Mouse (Mus musculus) forebrain, embryonic 13.5 days (tissue): ENCODE measurements around the gene Fcho1. TPM values are rescaled to one million over a fixed set of nuclear protein-coding genes. Genes with fewer than 3 reads are reported as not detected.
"Not testable (repeated sequence)": the region's sequence is repeated elsewhere in the genome, so short reads cannot be mapped to it uniquely, and the experiment has no call there.

ENCODE experiments used
- ATAC-seq: fragments of 200-750 bp; cut with Nextera tagmentation; 2 replicates; pipeline ENCODE4 v1.8.0; 2017
- H3K27ac ChIP-seq: fragments of 300-500 bp; sonication (generic); 2 replicates; pipeline ENCODE4 v1.5.1; 2015; ENCODE audit warnings: inconsistent platforms, mild to moderate bottlenecking, moderate library complexity
- H3K27me3 ChIP-seq: fragments of 300-500 bp; sonication (generic); 2 replicates; pipeline ENCODE4 v1.6.1; 2015; ENCODE audit warnings: mild to moderate bottlenecking, inconsistent platforms
- H3K36me3 ChIP-seq: fragments of 300-500 bp; sonication (generic); 2 replicates; pipeline ENCODE4 v1.6.1; 2015; ENCODE audit warnings: mild to moderate bottlenecking, inconsistent platforms; ENCODE audit not compliant: poor library complexity, severe bottlenecking
- H3K4me1 ChIP-seq: fragments of 300-500 bp; sonication (generic); 2 replicates; pipeline ENCODE4 v1.6.1; 2015; ENCODE audit warnings: inconsistent platforms
- H3K4me2 ChIP-seq: fragments of 300-500 bp; sonication (generic); 2 replicates; pipeline ENCODE4 v1.6.1; 2015; ENCODE audit warnings: inconsistent platforms, mild to moderate bottlenecking, moderate library complexity
- H3K4me3 ChIP-seq: fragments of 300-500 bp; sonication (generic); 2 replicates; pipeline ENCODE4 v1.5.1; 2015; ENCODE audit warnings: mild to moderate bottlenecking, inconsistent platforms
- H3K9ac ChIP-seq: fragments of 300-500 bp; sonication (generic); 2 replicates; pipeline ENCODE4 v1.6.1; 2015; ENCODE audit warnings: mild to moderate bottlenecking, inconsistent platforms
- H3K9me3 ChIP-seq: fragments of 300-500 bp; sonication (generic); replicated peaks from 2 replicates; pipeline ENCODE4 v1.6.1; 2016; ENCODE audit warnings: inconsistent platforms
- WGBS: fragments of 180-500 bp; shearing (Covaris S2); methylation state at CpG from one replicate; pipeline ENCODE4 v1.1.7; 2015; 5-methylcytosine and 5-hydroxymethylcytosine counted together
- polyA plus RNA-seq: library from polyadenylated mRNA; unstranded; fragments of >200 nt; fragmentation: Nextera tagmentation; extraction: Ambion mirVana; gene quantifications from 2 replicates; pipeline ENCODE4 v1.2.1, GENCODE M21; 2015

The Fcho1 gene
- polyA plus RNA-seq, result 39.6 and 47.2 TPM in 2 replicates

GRCm38 (mm10) chr8:71725122-71725924 lies at the start of gene Fcho1:
Fcho1 (minus strand) TSS chr8:71725716.
- peak; percentile 80 for ATAC-seq
- H3K36me3 ChIP-seq, result no peaks in the 10 kb centered on the region
- peak within 1 kb of the TSS; percentile 81 for H3K9ac ChIP-seq
- H3K9me3 ChIP-seq, result no peaks in the 10 kb centered on the region
- under 1% methylated on average over 40 of the region's 54 CpGs for WGBS
- peaks cover 49% of the 10 kb centered on the region for H3K4me1 ChIP-seq
- H3K4me3 ChIP-seq, result peak within 1 kb of the TSS; percentile 79
- H3K4me2 ChIP-seq, result peak within 1 kb of the TSS; percentile 87
- no peaks in the 10 kb centered on the region for H3K27me3 ChIP-seq
- H3K27ac ChIP-seq, result no peak within 1 kb of the TSS

- H3K9ac ChIP-seq, result no peak overlapping the region
- no peak overlapping the region for H3K4me3 ChIP-seq
- H3K27me3 ChIP-seq, result no peaks in the 10 kb centered on the region
- H3K4me2 ChIP-seq, result no peak overlapping the region
- H3K36me3 ChIP-seq, result no peaks in the 10 kb centered on the region
- WGBS, result 92% methylated on average over 15 of the region's 15 CpGs
- ATAC-seq, result no peak
- no peaks in the 10 kb centered on the region for H3K4me1 ChIP-seq
- peaks cover 7% of the 10 kb centered on the region for H3K9me3 ChIP-seq
- no peak overlapping the region for H3K27ac ChIP-seq
These were observed 45.8 kb upstream of the Fcho1 start for GRCm38 (mm10) chr8:71771336-71771735.

GRCm38 (mm10) chr8:71758816-71759215 lies 33.3 kb upstream of the Fcho1 start:
- 22% methylated on average over 3 of the region's 3 CpGs for WGBS
- Histone ChIP-seq H3K4me2 (no peak overlapping the region), H3K4me1 (peaks cover 4% of the 10 kb centered on the region), H3K27ac (no peak overlapping the region), H3K27me3 (no peaks in the 10 kb centered on the region), H3K9me3 (no peaks in the 10 kb centered on the region), H3K36me3 (no peaks in the 10 kb centered on the region), H3K4me3 (no peak overlapping the region), H3K9ac (no peak overlapping the region)
- ATAC-seq, result no peak

- H3K9ac ChIP-seq, H3K4me3 ChIP-seq, H3K4me1 ChIP-seq, ATAC-seq, H3K36me3 ChIP-seq, H3K27me3 ChIP-seq, H3K4me2 ChIP-seq, H3K9me3 ChIP-seq, H3K27ac ChIP-seq: not testable (repeated sequence)
- 80% methylated on average over 7 of the region's 7 CpGs for WGBS
These were observed 27.5 kb upstream of the Fcho1 start for GRCm38 (mm10) chr8:71752881-71753552.

GRCm38 (mm10) chr8:71752263-71752662 lies 26.7 kb upstream of the Fcho1 start:
- H3K4me3 ChIP-seq, ATAC-seq, H3K9ac ChIP-seq: not testable (repeated sequence)

GRCm38 (mm10) chr8:71751337-71751886 lies 25.9 kb upstream of the Fcho1 start:
- not testable (repeated sequence) for ATAC-seq, H3K4me2 ChIP-seq, H3K9ac ChIP-seq, H3K36me3 ChIP-seq, H3K4me3 ChIP-seq, H3K4me1 ChIP-seq, H3K9me3 ChIP-seq, H3K27me3 ChIP-seq, H3K27ac ChIP-seq
- 64% methylated on average over 2 of the region's 2 CpGs for WGBS

More at GRCm38 (mm10) chr8:71752263-71752662, 26.7 kb upstream of the Fcho1 start:
- not testable (repeated sequence) for H3K27ac ChIP-seq, H3K4me2 ChIP-seq, H3K27me3 ChIP-seq, H3K4me1 ChIP-seq, H3K36me3 ChIP-seq, H3K9me3 ChIP-seq

- 88% methylated on average over 6 of the region's 6 CpGs for WGBS
- not testable (repeated sequence) for ATAC-seq, H3K4me3 ChIP-seq, H3K9me3 ChIP-seq, H3K9ac ChIP-seq, H3K4me1 ChIP-seq, H3K27me3 ChIP-seq, H3K27ac ChIP-seq, H3K36me3 ChIP-seq, H3K4me2 ChIP-seq
These were observed 24.0 kb upstream of the Fcho1 start for GRCm38 (mm10) chr8:71749321-71750075.

GRCm38 (mm10) chr8:71747082-71747481 lies 21.6 kb upstream of the Fcho1 start:
- not testable (repeated sequence) for H3K4me3 ChIP-seq, H3K4me2 ChIP-seq, H3K9ac ChIP-seq, H3K27me3 ChIP-seq, H3K4me1 ChIP-seq, H3K9me3 ChIP-seq, H3K36me3 ChIP-seq, ATAC-seq, H3K27ac ChIP-seq

- no peak for ATAC-seq
- H3K4me1 ChIP-seq, result peaks cover 10% of the 10 kb centered on the region
- no peaks in the 10 kb centered on the region for H3K9me3 ChIP-seq
- H3K4me3 ChIP-seq, result no peak overlapping the region
- 85% methylated on average over 1 of the region's 1 CpGs for WGBS
- H3K27me3 ChIP-seq, result peaks cover 8% of the 10 kb centered on the region; the same call in 1 of the 2 replicates
- H3K36me3 ChIP-seq, result no peaks in the 10 kb centered on the region
- H3K27ac ChIP-seq, result no peak overlapping the region
- H3K4me2 ChIP-seq, result no peak overlapping the region
- H3K9ac ChIP-seq, result no peak overlapping the region
These were observed 19.8 kb upstream of the Fcho1 start for GRCm38 (mm10) chr8:71745322-71745721.

- no peak for ATAC-seq
- H3K4me2 ChIP-seq, result no peak overlapping the region
- no peaks in the 10 kb centered on the region for H3K36me3 ChIP-seq
- H3K27me3 ChIP-seq, result peaks cover 8% of the 10 kb centered on the region; the same call in 1 of the 2 replicates
- H3K9ac ChIP-seq, result no peak overlapping the region
- H3K27ac ChIP-seq, result no peak overlapping the region
- WGBS, result 58% methylated on average over 2 of the region's 2 CpGs
- no peak overlapping the region for H3K4me3 ChIP-seq
- peaks cover 10% of the 10 kb centered on the region for H3K4me1 ChIP-seq
- no peaks in the 10 kb centered on the region for H3K9me3 ChIP-seq
These were observed 17.3 kb upstream of the Fcho1 start for GRCm38 (mm10) chr8:71742783-71743182.

GRCm38 (mm10) chr8:71741687-71742114 lies 16.2 kb upstream of the Fcho1 start:
- Histone ChIP-seq H3K4me1 (peaks cover 10% of the 10 kb centered on the region), H3K36me3 (no peaks in the 10 kb centered on the region), H3K9ac (no peak overlapping the region), H3K9me3 (no peaks in the 10 kb centered on the region), H3K27ac (no peak overlapping the region), H3K4me3 (0 out of 2 replicates have a peak overlapping the region, but pooled peaks have one; percentile 13), H3K4me2 (peak overlapping the region; percentile 54), H3K27me3 (peaks cover 8% of the 10 kb centered on the region; the same call in 1 of the 2 replicates)
- peak; percentile 66; the same call in 1 of the 2 replicates for ATAC-seq
- WGBS, result 2% methylated on average over 19 of the region's 19 CpGs
